Mouse (Mus musculus) induced T-regulatory cell, adult 2 months (primary cell): ENCODE measurements around the gene Olfr872.
"Not testable (repeated sequence)": the region's sequence is repeated elsewhere in the genome, so short reads cannot be mapped to it uniquely, and the experiment has no call there.

ENCODE experiments used
- DNase-seq: peaks from one replicate; pipeline ENCODE4 v3.0.0-alpha.2; 2012; ENCODE audit warnings: low read depth

Olfr872 gene

DNA sequence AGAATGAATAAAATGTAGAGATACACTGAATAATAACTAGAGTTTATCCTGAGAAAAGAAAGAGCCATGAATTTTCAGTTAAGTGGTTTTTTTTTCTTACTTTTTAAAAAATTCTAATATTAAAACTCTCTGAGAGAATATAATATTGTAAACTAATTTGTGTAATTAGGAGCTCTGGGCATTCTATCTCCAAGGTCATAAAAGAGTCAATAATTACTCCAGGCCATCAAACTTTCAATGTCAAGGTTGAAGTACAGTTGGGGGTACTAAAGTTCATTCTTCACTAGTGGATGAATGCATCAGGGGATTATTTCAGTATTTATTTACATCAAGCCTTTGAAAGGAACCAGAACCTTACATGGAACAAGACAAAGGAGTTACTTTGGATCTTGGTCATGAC is at the start of gene Olfr872:
TSS of gene Olfr872 (plus strand) at position 301 of the 400 bp plus-strand sequence.
- no peak for DNase-seq

DNA sequence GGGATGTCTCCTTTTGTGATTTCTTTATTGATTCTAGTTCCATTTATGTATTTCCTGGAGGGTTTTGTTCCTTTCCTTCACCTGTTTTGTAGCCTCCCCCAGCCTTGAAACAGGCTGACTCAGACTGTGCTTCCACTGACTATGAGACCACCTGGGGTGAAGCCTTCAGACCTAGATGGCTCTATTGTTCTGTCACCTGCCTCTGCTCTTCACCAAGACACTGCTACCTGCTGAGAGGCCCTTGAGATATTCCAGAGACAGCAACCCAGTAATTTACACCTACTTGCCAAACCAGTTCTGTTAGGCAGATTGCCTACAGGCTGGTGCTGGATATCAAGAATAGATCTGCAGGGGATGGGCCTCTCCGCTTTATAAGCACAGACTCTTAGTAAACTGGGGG is 34.8 kb upstream of the Olfr872 start:
- DNase-seq, result no peak

DNA sequence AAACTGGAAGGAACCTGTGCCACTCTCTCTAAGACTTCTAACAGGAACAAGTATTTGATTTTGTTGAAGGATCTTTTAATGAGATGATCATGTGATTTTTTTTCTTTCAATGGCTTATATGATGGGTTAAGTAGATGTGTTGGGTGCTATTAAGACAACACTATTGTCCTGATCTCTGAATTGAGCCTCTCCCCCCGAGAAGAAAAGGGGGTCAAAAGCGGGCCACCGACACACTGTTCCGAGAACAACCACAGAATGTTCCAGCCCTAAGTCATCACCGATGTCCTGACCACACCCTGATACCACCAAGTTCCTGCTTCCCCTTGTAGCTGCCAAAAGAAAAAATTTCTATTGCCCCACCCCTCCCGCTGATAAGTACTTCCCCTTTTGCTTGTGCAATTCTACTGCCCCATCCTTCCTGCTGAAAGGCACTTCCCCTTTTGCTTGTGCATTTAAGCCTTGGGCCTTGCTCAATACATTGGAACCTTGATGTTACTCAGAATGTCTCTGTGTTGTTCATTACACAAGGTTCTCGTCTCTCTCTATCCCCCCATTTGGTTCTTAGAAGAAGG is 33.4 kb upstream of the Olfr872 start:
- DNase-seq, result not testable (repeated sequence)

DNA sequence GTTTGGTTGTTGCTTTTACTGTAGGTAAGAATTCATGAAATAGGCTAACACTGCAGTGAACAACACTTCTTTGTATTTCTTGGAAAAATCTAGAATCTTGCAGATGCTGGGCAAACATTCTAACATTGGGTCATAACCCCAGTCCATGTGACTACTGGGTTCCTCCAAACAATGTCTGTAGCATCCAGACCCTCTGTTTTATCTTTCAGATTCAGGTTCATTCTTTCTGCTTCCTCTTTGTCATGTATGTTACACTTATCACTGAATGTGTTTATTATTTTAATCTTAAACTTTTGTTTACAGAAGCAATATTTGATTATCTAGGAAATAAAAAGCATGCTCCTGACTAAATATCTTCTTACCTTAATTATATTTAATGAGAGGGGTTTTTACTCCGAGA is 26.1 kb upstream of the Olfr872 start:
- DNase-seq, result no peak

DNA sequence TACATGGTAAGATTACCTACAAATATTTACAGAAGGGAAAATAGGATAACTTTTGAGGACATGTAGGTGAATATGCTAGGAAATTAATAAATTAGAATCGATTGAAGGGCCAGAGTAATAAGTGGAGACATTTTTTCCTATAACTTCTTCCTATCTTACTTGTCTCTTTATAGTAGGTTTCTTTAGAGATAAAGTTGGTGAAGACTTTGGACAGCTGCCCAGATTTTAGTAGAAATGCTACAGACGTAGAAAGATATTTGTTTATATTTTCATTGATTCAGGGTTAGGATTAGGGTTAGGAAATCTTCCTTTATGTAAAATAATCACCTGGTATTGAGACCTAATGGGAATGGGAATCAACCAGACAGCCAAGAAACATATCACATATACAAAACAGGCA is 25.4 kb upstream of the Olfr872 start:
- no peak for DNase-seq

DNA sequence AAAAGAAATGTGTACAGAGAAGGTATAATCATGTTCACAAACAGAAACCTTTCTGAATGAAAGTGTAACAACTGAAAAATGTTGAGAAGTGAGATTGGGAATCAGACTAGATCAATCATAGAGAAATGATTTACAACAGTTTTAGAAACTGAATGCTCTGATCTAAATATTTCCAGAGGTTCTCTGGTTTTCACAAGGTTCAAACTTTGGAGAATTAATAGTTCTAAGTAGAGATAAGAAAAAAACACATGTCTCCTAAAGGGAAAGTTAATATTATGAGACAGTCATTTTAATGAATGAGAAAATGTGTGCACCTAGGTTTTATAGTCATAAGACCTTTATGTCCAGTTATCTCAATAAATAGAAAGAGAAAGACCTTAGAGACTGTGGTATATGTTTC is 25.0 kb upstream of the Olfr872 start, which contains the start of gene Olfr871:
TSS of gene Olfr871 (plus strand) at position 301 of the 400 bp plus-strand sequence.
- DNase-seq, result no peak

DNA sequence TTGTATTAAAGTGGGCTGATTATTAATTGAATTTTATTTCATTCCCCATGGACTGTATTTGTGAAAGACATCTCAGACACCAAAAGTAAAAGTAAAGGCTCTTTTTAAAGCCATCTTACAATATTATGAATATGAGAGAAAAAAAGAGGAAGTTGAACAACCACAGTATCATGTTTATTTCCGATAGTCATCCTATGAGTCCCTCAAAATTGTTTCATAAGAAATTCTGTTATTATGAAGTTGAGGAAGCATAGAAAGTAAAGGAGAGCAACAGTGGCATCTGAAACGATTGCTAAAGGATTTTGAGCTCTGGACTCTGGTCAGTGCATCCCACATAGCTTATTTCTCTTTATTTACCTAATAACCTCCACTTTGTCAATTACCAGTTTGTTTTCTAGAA is 459 bp downstream of the Olfr872 start:
- no peak for DNase-seq

DNA sequence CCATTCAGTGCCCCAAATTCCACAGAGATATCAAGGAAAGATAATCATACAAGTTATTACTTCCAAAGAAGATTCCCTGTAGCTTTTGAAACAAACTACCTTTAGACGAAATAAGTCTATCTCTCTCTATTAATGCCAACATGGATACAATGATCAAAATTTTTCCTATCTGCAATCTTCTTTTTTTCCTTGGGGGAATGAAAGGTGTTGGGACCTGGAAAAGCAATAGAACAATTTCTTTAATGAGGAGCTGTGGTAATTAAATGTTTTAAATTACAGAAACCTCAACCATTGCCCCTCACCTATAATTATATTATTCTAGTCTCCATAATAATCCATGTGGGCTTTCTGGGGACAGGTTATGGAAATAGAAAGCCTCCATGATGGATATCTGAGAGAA is 45.1 kb downstream of the Olfr872 start, which contains the start of gene Olfr39:
TSS of gene Olfr39 (plus strand) at position 301 of the 400 bp plus-strand sequence.
- no peak for DNase-seq

DNA sequence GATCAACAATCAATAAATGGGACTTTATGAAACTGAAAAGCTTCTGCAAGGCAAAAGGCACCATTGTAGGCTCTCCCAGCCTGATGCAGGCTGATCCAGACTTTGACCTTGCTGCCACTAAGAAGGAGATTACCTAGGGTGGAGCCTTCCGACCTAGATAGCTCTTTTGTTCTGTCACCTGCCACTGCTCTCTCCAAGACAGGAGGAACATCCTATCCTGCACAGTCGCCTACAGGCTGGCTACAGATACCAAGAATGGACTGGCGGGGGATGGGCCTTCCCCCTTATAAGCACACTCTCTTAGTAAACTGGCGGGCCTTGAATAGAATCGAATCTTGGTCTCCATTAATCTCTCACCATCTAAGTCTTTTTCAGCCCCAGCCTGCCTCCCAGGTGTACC is 58.6 kb downstream of the Olfr872 start:
- not testable (repeated sequence) for DNase-seq

DNA sequence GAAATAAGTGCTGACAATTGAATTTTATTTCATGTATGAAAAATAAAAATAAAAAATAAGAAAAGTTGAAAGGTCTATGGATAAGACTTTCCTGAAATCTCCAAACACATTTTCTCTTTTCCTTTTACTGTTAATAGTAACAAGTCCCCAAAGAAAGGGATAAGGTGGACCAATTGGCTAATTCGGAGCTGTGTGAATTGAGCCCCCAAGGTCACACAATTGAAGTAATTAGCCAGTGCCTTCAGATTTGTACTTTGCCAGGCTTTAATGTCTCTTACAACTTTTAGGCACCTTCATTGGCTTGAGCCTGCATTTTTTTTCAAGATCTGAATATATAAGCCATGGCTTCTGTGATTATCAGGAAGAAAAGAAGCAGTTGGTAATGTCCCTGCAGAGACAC is 61.3 kb downstream of the Olfr872 start, which contains the start of gene Olfr873:
TSS of gene Olfr873 (plus strand) at position 301 of the 400 bp plus-strand sequence.
- DNase-seq, result no peak
